In genomic region chr2:59286247-59286646, GRCm38 (mm10) we compare ENCODE assay signal across 8 mouse cellular contexts.
A peak's percentile ranks its signal among the peaks of the same experiment; 100 is the strongest.
DNase-seq lines count a peak whose midpoint lies in the region; ATAC-seq lines count a peak whose summit lies in the region.

No protein-coding gene starts in this region.

- DNase-seq in intestine, embryonic 14.5 days (ENCODE audit: low spot score) = peak; percentile 50
- peak; percentile 84 for DNase-seq in cerebellum, adult 9-11 months
- peak; percentile 98 for DNase-seq in heart, adult 11 months
- DNase-seq in kidney, postnatal 4 days = peak; percentile 33 to 49
- DNase-seq in lung, postnatal 14 days = peak; percentile 82
- no peak for DNase-seq in spleen, postnatal 36 days (ENCODE audit: low spot score in 2 of 2)

- H3K9ac ChIP-seq in intestine, embryonic 14.5 days (ENCODE audit: low read length) = no peak overlapping the region
- no peak overlapping the region for H3K9ac ChIP-seq in intestine, embryonic 15.5 days

- H3K9me3 ChIP-seq in intestine, embryonic 14.5 days (ENCODE audit: control insufficient read depth, low read length) = no peaks in the 10 kb centered on the region
- H3K9me3 ChIP-seq in intestine, embryonic 15.5 days = no peaks in the 10 kb centered on the region

- 60% methylated on average over 9 of the region's 9 CpGs for WGBS in intestine, embryonic 14.5 days
- 53% methylated on average over 9 of the region's 9 CpGs for WGBS in intestine, embryonic 15.5 days

- no peaks in the 10 kb centered on the region for H3K36me3 ChIP-seq in intestine, embryonic 14.5 days (ENCODE audit: control insufficient read depth, insufficient read depth, low read length)
- no peaks in the 10 kb centered on the region for H3K36me3 ChIP-seq in intestine, embryonic 15.5 days

- no peak overlapping the region for H3K4me3 ChIP-seq in intestine, embryonic 14.5 days (ENCODE audit: low read depth, low read length)
- no peak overlapping the region for H3K4me3 ChIP-seq in intestine, embryonic 15.5 days (replicated peaks)

- no peak for ATAC-seq in intestine, embryonic 14.5 days (replicated peaks; ENCODE audit: low FRiP score, low TSS enrichment, low read depth)
- no peak for ATAC-seq in intestine, embryonic 15.5 days
- no peak for ATAC-seq in megakaryocyte-erythroid progenitor cell, adult 5-6 weeks (replicated peaks; ENCODE audit: low FRiP score, low TSS enrichment, poor library complexity, severe bottlenecking)

- H3K27ac ChIP-seq in intestine, embryonic 14.5 days (ENCODE audit: low read depth) = no peak overlapping the region
- no peak overlapping the region for H3K27ac ChIP-seq in intestine, embryonic 15.5 days

- no peaks in the 10 kb centered on the region for H3K27me3 ChIP-seq in intestine, embryonic 14.5 days (replicated peaks; ENCODE audit: control insufficient read depth, insufficient read depth, low read length)
- H3K27me3 ChIP-seq in intestine, embryonic 15.5 days (replicated peaks) = no peaks in the 10 kb centered on the region

- no peak overlapping the region for H3K4me2 ChIP-seq in intestine, embryonic 14.5 days (ENCODE audit: low read length)
- H3K4me2 ChIP-seq in intestine, embryonic 15.5 days (replicated peaks) = no peak overlapping the region

- H3K4me1 ChIP-seq in intestine, embryonic 14.5 days (replicated peaks; ENCODE audit: control insufficient read depth, insufficient read depth, low read length) = peaks cover 7% of the 10 kb centered on the region; the same call in 1 of the 2 replicates
- 0 out of 2 replicates have a peak, but pooled peaks cover 6% of the 10 kb centered on the region for H3K4me1 ChIP-seq in intestine, embryonic 15.5 days (replicated peaks)

Comparison
In these comparisons a context has a peak if more than half of its experiments do, and no peak if none do; other contexts are left out.
1. DNase-seq: peak in intestine, embryonic 14.5 days (single experiment), cerebellum, adult 9-11 months (single experiment), heart, adult 11 months (single experiment), kidney, postnatal 4 days (2 of 2) and lung, postnatal 14 days (single experiment); none in spleen, postnatal 36 days (0 of 2).